Mouse (Mus musculus): ENCODE measurements around the gene Nap1l4.

DNA sequence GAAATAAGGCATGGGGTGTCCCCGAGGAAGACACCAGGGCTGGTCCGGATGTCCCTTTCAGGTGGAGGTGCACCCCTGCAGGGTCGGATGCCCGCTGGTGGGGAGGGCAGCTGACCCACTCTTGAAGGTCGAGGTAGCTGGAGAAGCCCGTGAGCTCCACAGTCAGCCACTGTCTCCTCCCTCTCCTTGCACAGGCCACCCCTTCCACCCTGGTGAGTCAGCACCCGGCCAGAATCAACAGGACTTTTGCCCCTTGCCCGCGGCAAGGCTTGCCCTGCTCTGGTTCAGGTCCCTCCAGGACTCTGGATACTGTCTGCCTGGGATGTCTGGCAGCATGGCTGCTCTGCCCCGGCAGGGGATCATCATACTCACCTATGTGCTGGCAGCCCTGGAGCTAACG, 73.0 kb downstream of the Nap1l4 start:
- no peak for TF ChIP-seq CTCF (IDR thresholded peaks at IDR 0.05; ENCODE audit: control insufficient read depth, insufficient read depth, insufficient replicate concordance, low read depth, low read length)
- no peak for TF ChIP-seq POLR2A (IDR thresholded peaks at IDR 0.05; ENCODE audit: control insufficient read depth, low read depth, low read length)

Measured in testis, adult 2 months (tissue).